Mouse (Mus musculus): ENCODE data around the gene Rprml. TPM values are rescaled to one million over a fixed set of nuclear protein-coding genes. Genes with fewer than 3 reads are reported as not detected.

Gene Rprml
- not detected for polyA plus RNA-seq (2014; fragmentation: Illumina TruSeq; extraction: RNeasy Lipid Tissue Mini Kit (QIAGEN cat#74804); ENCODE audit: low read depth, low replicate concordance)

DNA sequence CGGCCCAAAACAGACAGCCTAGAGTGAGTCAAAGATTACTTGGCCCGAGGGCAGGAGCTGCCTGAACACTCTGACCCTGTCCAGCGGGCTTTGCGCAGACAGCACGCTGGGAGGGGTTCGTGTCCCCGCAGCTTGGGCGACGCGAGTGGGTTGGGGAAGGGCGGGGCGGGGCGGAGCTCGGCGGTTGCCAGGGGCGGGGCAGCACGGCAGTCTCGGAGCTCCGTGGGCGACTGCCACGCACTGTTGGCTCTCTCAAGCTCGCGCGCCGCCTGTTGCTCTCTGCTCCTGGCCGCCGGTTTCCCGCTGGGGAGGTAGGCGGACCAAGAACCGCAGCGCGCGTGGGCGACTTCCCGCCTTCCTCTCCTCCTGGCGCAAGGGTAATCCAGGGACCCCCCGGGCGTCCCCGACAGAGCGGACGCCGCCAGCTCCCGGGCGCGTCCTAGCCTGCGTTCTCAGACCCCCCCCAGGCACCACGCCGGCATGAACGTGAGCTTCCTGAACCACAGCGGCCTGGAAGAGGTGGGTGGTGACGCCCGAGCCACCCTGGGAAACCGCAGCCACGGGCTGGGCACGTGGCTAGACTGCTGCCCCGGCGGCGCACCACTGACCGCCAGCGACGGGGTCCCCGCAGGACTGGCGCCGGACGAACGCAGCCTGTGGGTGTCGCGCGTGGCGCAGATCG lies at the start of gene Rprml:
Rprml (plus strand) TSS at position 270 of the 682 bp plus-strand sequence.

GRCm38 (mm10) chr11:103621040-103621439 lies 28.3 kb upstream of the Rprml start, which contains the start of gene Gm884:
TSS of gene Gm884 (minus strand) at chr11:103621140.

DNA sequence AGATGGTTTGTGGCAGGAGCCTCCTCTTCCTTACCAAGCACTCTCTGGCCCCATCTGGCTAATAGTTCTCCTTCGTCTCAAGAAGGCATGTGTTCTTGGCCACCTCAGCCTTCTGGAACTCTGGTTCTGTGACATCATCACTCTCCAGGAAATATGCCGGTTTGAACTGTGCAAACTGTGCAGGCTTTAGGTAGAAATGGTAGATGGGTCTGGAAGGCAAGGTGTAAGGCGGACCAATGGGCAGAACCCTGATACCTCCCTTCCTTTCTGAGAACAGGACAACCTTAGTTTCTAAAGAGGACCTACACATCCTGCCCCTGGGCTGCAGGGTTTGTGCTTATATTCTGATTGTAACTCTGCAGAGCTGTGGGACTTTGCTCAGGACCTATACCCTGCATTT lies 10.6 kb upstream of the Rprml start, which contains the start of gene Lyzl6:
Lyzl6 (minus strand) TSS at position 101 of the 400 bp plus-strand sequence.

DNA sequence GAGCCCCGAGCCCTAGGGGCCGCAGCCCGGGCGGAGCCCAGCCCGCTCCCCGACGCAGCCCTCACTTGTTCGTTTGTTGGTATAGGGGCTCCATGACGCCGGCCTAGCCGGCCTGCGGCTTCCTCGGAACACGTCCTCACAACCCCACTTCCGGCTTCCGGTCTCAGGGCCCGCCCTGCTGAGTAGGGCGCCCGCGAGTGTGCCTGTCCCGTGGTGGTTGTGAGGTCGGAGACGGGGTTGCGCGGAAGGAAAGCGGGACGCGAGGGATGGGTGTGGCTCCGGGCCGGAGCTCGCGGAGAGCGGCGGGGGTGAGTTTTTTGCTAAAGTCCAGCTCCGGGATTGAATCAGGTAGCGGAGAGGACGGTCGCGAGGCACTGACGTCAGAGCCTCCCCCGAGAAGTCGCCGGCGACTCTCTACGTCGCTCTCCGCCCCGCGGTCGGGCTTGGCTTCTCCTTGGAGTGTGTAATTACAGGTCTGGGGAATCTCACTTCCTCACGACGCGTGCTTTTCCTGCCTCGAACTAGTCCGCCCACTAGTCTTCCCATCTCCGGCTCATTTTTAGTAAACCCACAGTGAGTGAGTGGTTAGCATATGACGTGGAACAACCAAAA lies 48.3 kb downstream of the Rprml start, which contains the start of gene Gosr2:
Gosr2 (minus strand) TSS at position 334 of the 612 bp plus-strand sequence.

Other genes with a start within 250 kb of the Rprml start
- 1.1 TPM for gene Plekhm1, start 236.9 kb upstream of the Rprml start, polyA plus RNA-seq (2014; fragmentation: Illumina TruSeq; extraction: RNeasy Lipid Tissue Mini Kit (QIAGEN cat#74804); ENCODE audit: low read depth, low replicate concordance)
- not detected for gene Lrrc37a, start 145.0 kb upstream of the Rprml start, polyA plus RNA-seq (2014; fragmentation: Illumina TruSeq; extraction: RNeasy Lipid Tissue Mini Kit (QIAGEN cat#74804); ENCODE audit: low read depth, low replicate concordance)
- gene Gm884, start 28.4 kb upstream of the Rprml start, polyA plus RNA-seq (2014; fragmentation: Illumina TruSeq; extraction: RNeasy Lipid Tissue Mini Kit (QIAGEN cat#74804); ENCODE audit: low read depth, low replicate concordance), result not detected
- gene Lyzl6, start 10.7 kb upstream of the Rprml start, polyA plus RNA-seq (2014; fragmentation: Illumina TruSeq; extraction: RNeasy Lipid Tissue Mini Kit (QIAGEN cat#74804); ENCODE audit: low read depth, low replicate concordance), result not detected
- gene Gosr2, start 48.3 kb downstream of the Rprml start, polyA plus RNA-seq (2014; fragmentation: Illumina TruSeq; extraction: RNeasy Lipid Tissue Mini Kit (QIAGEN cat#74804); ENCODE audit: low read depth, low replicate concordance), result 32.5 TPM
- 0.19 TPM for gene Wnt9b, start 100.3 kb downstream of the Rprml start, polyA plus RNA-seq (2014; fragmentation: Illumina TruSeq; extraction: RNeasy Lipid Tissue Mini Kit (QIAGEN cat#74804); ENCODE audit: low read depth, low replicate concordance)
- not detected for gene Wnt3, start 124.6 kb downstream of the Rprml start, polyA plus RNA-seq (2014; fragmentation: Illumina TruSeq; extraction: RNeasy Lipid Tissue Mini Kit (QIAGEN cat#74804); ENCODE audit: low read depth, low replicate concordance)

Measured in liver, adult 10 weeks (tissue).